Mouse (Mus musculus) C2C12 (cell line): ENCODE measurements around the gene Hsd11b2. TPM values are rescaled to one million over a fixed set of nuclear protein-coding genes. Genes with fewer than 3 reads are reported as not detected.

ENCODE experiments used
- H3K27me3 ChIP-seq: one replicate; pipeline ENCODE4 v1.6.1; 2011; ENCODE audit not compliant: control insufficient read depth, insufficient read depth, insufficient read length
- H3K36me3 ChIP-seq: one replicate; pipeline ENCODE4 v1.6.1; 2011; ENCODE audit not compliant: control insufficient read depth, insufficient read depth
- H3K4me3 ChIP-seq: one replicate; pipeline ENCODE4 v1.5.1; 2011; ENCODE audit warnings: mild to moderate bottlenecking, control low read depth; ENCODE audit not compliant: poor library complexity, insufficient read depth, severe bottlenecking
- H3K79me2 ChIP-seq: one replicate; pipeline ENCODE4 v1.6.1; 2011; ENCODE audit not compliant: control insufficient read depth, insufficient read depth
- H3K79me3 ChIP-seq: one replicate; pipeline ENCODE4 v1.6.1; 2011; ENCODE audit warnings: low read depth, control low read depth
- H3ac ChIP-seq: one replicate; pipeline ENCODE3; 2011; ENCODE audit warnings: low read depth; ENCODE audit not compliant: control insufficient read depth, insufficient read length
- CEBPB ChIP-seq: IDR thresholded peaks from one replicate; pipeline ENCODE4 v1.6.1; 2011; ENCODE audit warnings: low read depth, mild to moderate bottlenecking, control low read depth, moderate library complexity
- CTCF ChIP-seq: IDR thresholded peaks from one replicate; pipeline ENCODE4 v1.5.1; 2011; ENCODE audit not compliant: control insufficient read depth, insufficient read depth, insufficient read length
- FOSL1 ChIP-seq: IDR thresholded peaks from one replicate; pipeline ENCODE4 v1.8.0; 2011; ENCODE audit warnings: mild to moderate bottlenecking, low read length; ENCODE audit not compliant: poor library complexity, insufficient read depth, severe bottlenecking
- MAX ChIP-seq: IDR thresholded peaks from one replicate; pipeline ENCODE4 v1.6.1; 2011; ENCODE audit warnings: mild to moderate bottlenecking, control low read depth
- MYOD1 ChIP-seq: IDR thresholded peaks from one replicate; pipeline ENCODE4 v1.6.1; 2011; ENCODE audit warnings: low read depth; ENCODE audit not compliant: control insufficient read depth, insufficient read length
- MYOG ChIP-seq: IDR thresholded peaks from one replicate; pipeline ENCODE4 v1.6.1; 2011; ENCODE audit not compliant: control insufficient read depth, insufficient read length; ENCODE audit errors: extremely low read depth
- USF1 ChIP-seq: IDR thresholded peaks from one replicate; pipeline ENCODE4 v1.6.1; 2011; ENCODE audit warnings: low read depth, mild to moderate bottlenecking, control low read depth, moderate library complexity
- polyA plus RNA-seq: library from polyadenylated mRNA; unstranded; fragments of >200 nt; fragmentation: generic; extraction: Trizol; gene quantifications from one replicate; pipeline ENCODE4 v1.2.1, GENCODE M21; 2012; ENCODE audit warnings: missing spikeins

Hsd11b2 gene
- polyA plus RNA-seq, 1 experiment = 0.11 TPM

- Histone ChIP-seq H3K79me2 (no peaks in the 10 kb centered on the region), H3K27me3 (no peaks in the 10 kb centered on the region), H3K4me3 (no peak overlapping the region), H3K79me3 (no peaks in the 10 kb centered on the region), H3K36me3 (peaks cover 13% of the 10 kb centered on the region), H3ac (no peak overlapping the region)
- no peak for TF ChIP-seq CTCF
- no peak for TF ChIP-seq FOSL1
- TF ChIP-seq MYOD1 = no peak
- TF ChIP-seq MAX = no peak
- TF ChIP-seq USF1 = no peak
- TF ChIP-seq MYOG = no peak
Measured at GRCm38 (mm10) chr8:105536546-105536945, 18.0 kb downstream of the Hsd11b2 start.

GRCm38 (mm10) chr8:105537011-105537677 is 18.6 kb downstream of the Hsd11b2 start:
- Histone ChIP-seq H3K79me2 (no peaks in the 10 kb centered on the region), H3K79me3 (no peaks in the 10 kb centered on the region), H3ac (no peak overlapping the region), H3K27me3 (no peaks in the 10 kb centered on the region), H3K36me3 (peaks cover 13% of the 10 kb centered on the region), H3K4me3 (no peak overlapping the region)
- TF ChIP-seq USF1 = no peak
- TF ChIP-seq CEBPB = no peak
- TF ChIP-seq CTCF = no peak

- TF ChIP-seq CEBPB (no peak), MYOD1 (no peak), USF1 (no peak)
Measured at GRCm38 (mm10) chr8:105538940-105539339, 20.4 kb downstream of the Hsd11b2 start.

GRCm38 (mm10) chr8:105542032-105542656 is 23.6 kb downstream of the Hsd11b2 start:
- no peaks in the 10 kb centered on the region for H3K27me3 ChIP-seq
- H3K79me2 ChIP-seq = no peaks in the 10 kb centered on the region
- peaks cover 5% of the 10 kb centered on the region for H3K36me3 ChIP-seq
- no peak overlapping the region for H3K4me3 ChIP-seq
- TF ChIP-seq USF1 = no peak
- no peak for TF ChIP-seq MYOG
- TF ChIP-seq MAX = no peak
- no peak for TF ChIP-seq FOSL1
- no peak for TF ChIP-seq CTCF
- TF ChIP-seq CEBPB = no peak
- no peak for TF ChIP-seq MYOD1
- H3K79me3 ChIP-seq = no peaks in the 10 kb centered on the region
- no peak overlapping the region for H3ac ChIP-seq

More at GRCm38 (mm10) chr8:105538940-105539339, 20.4 kb downstream of the Hsd11b2 start:
- Histone ChIP-seq H3K27me3 (no peaks in the 10 kb centered on the region), H3ac (no peak overlapping the region), H3K4me3 (no peak overlapping the region), H3K36me3 (peaks cover 13% of the 10 kb centered on the region), H3K79me2 (no peaks in the 10 kb centered on the region), H3K79me3 (no peaks in the 10 kb centered on the region)

GRCm38 (mm10) chr8:105542808-105543207 is 24.3 kb downstream of the Hsd11b2 start:
- peaks cover 5% of the 10 kb centered on the region for H3K36me3 ChIP-seq
- H3K4me3 ChIP-seq = no peak overlapping the region
- H3K27me3 ChIP-seq = no peaks in the 10 kb centered on the region
- no peaks in the 10 kb centered on the region for H3K79me3 ChIP-seq
- no peaks in the 10 kb centered on the region for H3K79me2 ChIP-seq
- no peak overlapping the region for H3ac ChIP-seq
- TF ChIP-seq FOSL1 = no peak
- TF ChIP-seq MAX = no peak
- TF ChIP-seq CTCF = no peak
- TF ChIP-seq MYOG = no peak
- TF ChIP-seq CEBPB = no peak
- no peak for TF ChIP-seq USF1
- no peak for TF ChIP-seq MYOD1

- Histone ChIP-seq H3K27me3 (no peaks in the 10 kb centered on the region), H3K36me3 (no peaks in the 10 kb centered on the region), H3K4me3 (no peak overlapping the region), H3K79me2 (no peaks in the 10 kb centered on the region), H3K79me3 (no peaks in the 10 kb centered on the region), H3ac (no peak overlapping the region)
- TF ChIP-seq FOSL1 (no peak), MAX (no peak), MYOG (no peak), CTCF (no peak), CEBPB (no peak), USF1 (no peak), MYOD1 (no peak)
Measured at GRCm38 (mm10) chr8:105543703-105544102, 25.1 kb downstream of the Hsd11b2 start.
